Mouse (Mus musculus) ES-E14 (cell line): Measurements from ENCODE around the gene Zfp119b.

Experiments used
- CHD2 ChIP-seq: IDR thresholded peaks from 2 replicates; pipeline ENCODE4 v1.6.1; 2014; ENCODE audit warnings: mild to moderate bottlenecking, low read depth, low read length, inconsistent platforms
- MAFK ChIP-seq: IDR thresholded peaks from 2 replicates; pipeline ENCODE4 v1.6.1; 2014; ENCODE audit warnings: mild to moderate bottlenecking, low read depth, low read length, inconsistent platforms; ENCODE audit not compliant: insufficient read depth
- ZC3H11A ChIP-seq: IDR thresholded peaks from 2 replicates; pipeline ENCODE4 v1.6.1; 2012; ENCODE audit warnings: low read depth, mild to moderate bottlenecking, inconsistent platforms, low read length, borderline replicate concordance
- ZNF384 ChIP-seq: IDR thresholded peaks from 2 replicates; pipeline ENCODE4 v1.6.1; 2012; ENCODE audit warnings: low read depth, low read length, inconsistent platforms

DNA sequence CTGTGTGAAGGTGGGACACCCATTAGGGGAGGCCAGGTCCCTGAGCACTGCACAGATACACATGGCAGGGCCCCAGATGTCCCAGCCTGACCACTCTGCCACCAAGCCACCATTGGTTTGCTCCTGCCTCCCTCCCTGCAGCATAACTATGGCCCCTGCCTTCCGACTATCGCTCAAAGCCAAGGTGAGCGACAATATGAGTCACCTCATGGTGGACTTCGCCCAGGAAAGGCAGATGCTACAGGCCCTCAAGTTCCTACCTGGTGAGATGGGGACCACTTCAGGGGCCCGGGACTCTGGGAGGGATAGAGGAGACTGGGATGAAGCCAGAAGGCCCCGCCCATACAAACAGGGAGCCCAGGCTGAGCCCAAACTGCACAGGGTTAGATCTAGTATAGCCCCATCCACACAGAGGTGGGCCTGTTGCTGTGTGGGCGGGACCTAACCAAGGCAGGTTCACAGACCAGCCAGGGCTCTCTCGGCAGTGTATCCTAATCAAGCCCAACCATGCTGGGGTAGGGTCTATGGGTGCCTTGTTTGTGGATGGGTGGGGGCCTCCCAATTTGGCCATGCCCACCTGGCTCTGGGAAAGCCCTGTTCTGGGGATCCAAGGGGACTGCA, 41.1 kb upstream of the Zfp119b start:
- TF ChIP-seq CHD2 (no peak), MAFK (no peak), ZC3H11A (no peak), ZNF384 (no peak)
